Mouse (Mus musculus): ENCODE measurements around the gene Slc9a2.

Slc9a2 gene

GRCm38 (mm10) chr1:40789666-40790233, 109.4 kb downstream of the Slc9a2 start:
- DNase-seq, result no peak

GRCm38 (mm10) chr1:40790324-40791141, 110.2 kb downstream of the Slc9a2 start, which contains the start of gene Mfsd9:
Gene Mfsd9, minus strand, starts transcription at chr1:40790687.
- peak; percentile 93 for DNase-seq

DNA sequence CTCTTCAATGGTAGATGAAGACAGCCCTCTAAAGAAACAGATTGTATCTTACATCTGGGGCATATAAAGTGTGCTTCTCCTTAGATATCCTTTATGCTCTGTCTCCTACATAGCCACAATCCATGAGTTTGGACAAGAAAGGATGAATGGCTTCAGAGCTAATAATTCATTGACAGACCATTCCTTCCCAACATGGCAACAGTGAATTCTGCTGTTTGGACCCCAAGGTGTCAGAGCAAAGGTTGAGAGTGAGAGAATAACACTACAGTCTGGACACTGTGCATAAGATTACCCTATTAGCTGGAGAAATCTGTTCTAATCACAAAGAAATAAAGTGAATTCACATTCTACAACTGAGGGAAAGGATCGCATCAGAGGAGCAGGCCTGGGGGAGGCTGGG, 115.1 kb downstream of the Slc9a2 start:
- DNase-seq, result no peak

DNA sequence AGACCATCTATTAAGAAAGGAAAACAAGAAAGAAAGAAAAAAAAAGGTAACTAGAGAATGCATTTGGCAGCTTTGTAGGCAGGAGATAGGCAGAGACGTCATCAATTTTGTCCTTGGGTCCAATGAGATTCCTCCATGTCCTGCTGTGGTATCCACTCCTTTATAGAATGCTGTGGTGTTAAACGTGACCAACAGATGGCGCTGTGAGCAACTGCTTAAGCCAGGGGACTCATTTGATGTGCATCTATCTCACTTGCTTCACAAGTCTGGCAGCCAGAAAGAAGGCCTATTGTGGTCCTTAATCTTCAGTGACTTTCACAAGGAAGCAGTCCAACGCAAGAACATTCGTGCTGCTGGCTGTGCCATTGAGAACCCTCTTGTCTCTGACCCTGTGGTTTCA, 117.0 kb downstream of the Slc9a2 start:
- DNase-seq, result peak; percentile 72

DNA sequence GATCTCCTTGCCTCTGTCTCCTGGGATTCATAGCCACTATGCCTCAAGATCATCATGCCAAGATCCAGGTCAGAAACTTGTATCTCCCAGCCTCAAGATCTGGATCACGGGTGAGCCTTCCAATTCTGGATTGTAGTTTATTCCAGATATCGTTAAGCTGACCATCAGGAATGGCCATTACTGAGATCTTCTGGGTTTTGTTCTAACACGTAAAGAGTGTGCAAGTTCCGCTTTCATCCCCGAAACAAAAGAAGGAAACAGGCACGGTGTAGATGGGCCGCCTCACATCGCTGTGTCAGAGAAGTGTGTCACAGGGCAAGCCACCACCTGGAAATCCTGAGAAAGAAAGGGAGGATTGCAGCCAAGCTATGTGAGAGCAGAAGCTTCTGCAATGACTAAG, 118.7 kb downstream of the Slc9a2 start:
- no peak for DNase-seq

GRCm38 (mm10) chr1:40800908-40801307, 120.5 kb downstream of the Slc9a2 start:
- no peak for DNase-seq

GRCm38 (mm10) chr1:40802759-40803158, 122.4 kb downstream of the Slc9a2 start:
- peak; percentile 54 for DNase-seq

GRCm38 (mm10) chr1:40804118-40804517, 123.7 kb downstream of the Slc9a2 start:
- no peak for DNase-seq

GRCm38 (mm10) chr1:40805351-40805750, 125.0 kb downstream of the Slc9a2 start, which contains the start of gene Tmem182:
Gene Tmem182, plus strand, starts transcription at chr1:40805601.
- no peak for DNase-seq

DNA sequence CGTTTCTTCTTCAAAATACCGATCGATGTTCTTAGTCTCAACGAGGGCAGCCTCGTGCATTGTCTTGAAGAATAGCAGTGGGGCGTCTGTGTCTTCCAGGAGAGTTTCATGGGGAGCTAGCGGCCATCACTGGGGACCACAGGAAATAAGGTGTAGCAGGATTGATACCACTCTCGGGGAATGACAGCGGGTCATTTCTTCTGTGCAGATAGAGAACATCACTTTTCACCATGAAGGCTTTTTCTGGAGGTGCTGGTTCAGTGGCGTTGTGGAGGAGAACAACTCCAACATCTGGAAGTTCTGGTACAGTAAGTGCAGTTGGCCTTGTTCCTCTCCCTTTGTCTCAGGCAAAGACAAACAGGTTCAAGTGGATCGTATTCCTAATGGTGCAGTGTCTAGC, 125.5 kb downstream of the Slc9a2 start:
- no peak for DNase-seq

DNA sequence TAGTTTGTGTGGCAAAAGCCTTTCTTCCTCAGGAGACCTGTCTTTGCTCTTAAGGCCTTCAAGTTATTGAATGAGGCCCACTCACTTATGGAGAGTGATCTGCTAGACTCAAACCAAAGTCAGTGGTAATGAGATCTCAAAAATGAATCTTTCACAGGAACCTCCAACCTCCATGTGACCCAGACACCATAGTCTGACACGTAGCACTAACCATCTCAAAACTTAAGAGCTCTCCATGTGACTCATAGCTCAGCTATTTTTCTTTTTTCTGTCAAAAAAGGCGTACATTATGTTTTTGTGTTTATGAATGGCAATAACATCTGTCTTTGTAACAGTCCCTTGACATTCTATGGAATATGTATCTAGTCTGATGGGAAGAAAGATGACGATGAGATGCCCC, 128.3 kb downstream of the Slc9a2 start:
- no peak for DNase-seq

DNA sequence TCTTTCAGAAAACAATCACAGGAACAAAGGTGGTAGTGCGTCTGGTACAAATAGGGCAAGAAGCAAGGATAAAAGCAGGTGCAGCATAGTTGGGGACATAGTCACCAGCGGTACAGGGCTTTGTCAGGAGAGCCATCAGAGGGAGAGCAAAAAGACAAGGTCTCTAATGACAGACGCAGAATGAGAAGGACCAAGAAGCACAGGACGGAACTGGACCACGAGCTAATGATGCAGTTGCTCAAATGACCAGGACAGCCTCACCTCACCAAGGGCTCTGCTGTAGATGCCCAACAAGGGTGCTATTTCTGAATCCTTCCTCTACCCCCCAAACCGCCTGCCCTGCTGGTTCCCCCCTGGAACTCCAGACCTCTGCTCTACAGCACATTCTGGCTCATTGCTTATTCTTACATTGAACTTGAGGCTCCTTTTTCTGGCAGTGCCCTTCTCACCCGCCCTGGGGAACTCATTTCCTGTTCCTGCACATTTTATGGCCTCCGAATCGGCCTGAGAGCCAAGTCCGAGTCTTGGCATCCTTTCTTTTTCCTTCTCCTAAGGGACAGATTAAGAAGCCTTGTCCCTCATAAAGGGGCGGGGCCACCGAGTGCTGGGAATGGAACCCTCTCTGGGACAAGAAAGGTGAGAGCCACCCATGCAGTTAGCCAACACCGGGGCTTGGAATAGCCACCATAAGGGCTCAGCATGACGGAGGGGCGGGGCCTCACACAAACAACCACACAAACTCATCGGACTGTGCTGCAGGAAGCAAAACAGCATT, 134.9 kb downstream of the Slc9a2 start:
- no peak for DNase-seq
